Mouse (Mus musculus): ENCODE data around the gene Gpr152. TPM values are rescaled to one million over a fixed set of nuclear protein-coding genes. Genes with fewer than 3 reads are reported as not detected.
"Not testable (repeated sequence)": the region's sequence is repeated elsewhere in the genome, so short reads cannot be mapped to it uniquely, and the experiment has no call there.

The Gpr152 gene
- total RNA-seq, 2 experiments from 2014 or later: not detected

DNA sequence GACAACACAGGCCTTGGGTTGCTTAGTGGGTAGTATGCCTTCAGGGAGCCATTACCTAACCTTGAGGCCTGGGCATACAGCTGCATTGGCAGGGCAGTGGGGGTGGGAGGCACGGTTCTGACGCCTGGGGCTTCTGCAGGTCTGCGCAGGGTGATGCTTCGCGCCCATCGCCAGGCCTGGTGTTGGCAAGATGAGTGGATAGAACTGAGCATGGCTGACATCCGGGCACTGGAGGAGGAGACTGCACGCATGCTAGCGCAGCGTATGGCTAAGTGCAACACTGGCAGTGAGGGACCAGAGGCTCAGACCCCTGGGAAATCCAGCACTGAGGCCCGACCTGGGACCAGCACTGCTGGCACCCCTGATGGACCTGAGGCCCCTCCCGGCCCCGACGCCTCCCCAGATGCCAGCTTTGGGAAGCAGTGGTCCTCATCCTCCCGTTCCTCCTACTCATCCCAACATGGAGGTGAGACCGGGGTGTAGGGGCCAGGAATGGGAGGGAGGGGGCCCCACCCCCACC lies 34.9 kb upstream of the Gpr152 start:
- intact Hi-C loops (cut with DNase I): no loop called here
- DNase-seq (ENCODE audit: low spot score in 2 of 2): no peak

DNA sequence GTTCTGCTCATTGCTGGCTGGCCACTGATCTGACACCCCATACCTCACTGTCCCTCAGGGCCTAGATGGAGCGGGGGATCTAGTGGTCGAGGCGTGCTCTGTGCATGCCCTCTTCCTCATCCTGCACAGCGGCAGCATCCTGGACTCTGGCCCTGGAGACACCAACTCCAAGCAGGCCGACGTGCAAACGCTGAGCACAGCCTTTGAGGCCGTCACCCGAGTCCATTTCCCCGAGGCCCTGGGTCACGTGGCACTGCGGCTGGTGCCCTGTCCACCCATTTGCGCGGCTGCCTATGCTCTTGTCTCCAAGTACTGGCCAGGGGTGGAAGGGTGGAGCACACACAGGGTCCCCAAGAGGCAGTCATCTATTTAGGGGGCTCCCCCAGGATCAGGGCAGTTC lies 32.9 kb upstream of the Gpr152 start:
- no peak for DNase-seq (ENCODE audit: low spot score in 2 of 2)
- intact Hi-C loops (cut with DNase I): no loop called here

GRCm38 (mm10) chr19:4108535-4108934 lies 31.1 kb upstream of the Gpr152 start:
- no peak for DNase-seq (ENCODE audit: low spot score in 2 of 2)
- intact Hi-C loops (cut with DNase I): no loop called here

DNA sequence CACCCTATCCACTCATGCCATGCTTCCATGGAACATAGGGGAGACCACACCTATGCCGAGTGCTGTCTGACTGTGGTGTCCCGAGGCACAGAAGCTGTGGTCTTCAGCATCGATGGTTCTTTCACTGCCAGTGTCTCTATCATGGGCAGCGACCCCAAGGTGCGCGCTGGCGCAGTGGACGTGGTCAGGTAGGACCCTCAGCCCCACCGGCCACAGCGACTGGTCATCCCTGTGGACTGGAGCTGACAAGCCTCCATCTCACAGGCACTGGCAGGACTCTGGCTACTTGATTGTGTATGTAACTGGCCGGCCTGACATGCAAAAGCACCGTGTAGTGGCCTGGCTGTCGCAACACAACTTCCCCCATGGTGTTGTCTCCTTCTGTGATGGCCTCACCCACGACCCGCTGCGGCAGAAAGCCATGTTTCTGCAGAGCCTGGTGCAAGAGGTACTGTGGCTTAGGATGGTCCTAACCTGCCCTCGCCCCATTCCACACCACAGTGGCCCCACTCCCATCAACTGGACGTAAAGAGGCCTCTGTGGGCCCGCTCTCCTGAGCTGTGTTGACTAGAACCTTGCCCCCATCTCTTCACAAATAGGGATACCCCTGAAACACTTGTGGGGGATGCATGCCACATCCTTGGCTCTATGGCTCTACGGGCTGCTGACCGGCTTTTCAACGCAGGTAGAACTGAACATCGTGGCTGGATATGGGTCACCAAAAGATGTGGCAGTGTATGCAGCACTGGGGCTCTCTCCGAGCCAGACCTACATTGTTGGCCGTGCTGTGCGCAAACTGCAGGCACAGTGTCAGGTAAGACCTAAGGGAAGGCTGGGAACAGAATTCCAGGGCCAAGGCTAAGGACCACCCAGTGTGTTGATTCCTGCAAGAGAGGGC lies 27.3 kb upstream of the Gpr152 start:
- no peak for DNase-seq (ENCODE audit: low spot score in 2 of 2)
- intact Hi-C loops (cut with DNase I): no loop called here

DNA sequence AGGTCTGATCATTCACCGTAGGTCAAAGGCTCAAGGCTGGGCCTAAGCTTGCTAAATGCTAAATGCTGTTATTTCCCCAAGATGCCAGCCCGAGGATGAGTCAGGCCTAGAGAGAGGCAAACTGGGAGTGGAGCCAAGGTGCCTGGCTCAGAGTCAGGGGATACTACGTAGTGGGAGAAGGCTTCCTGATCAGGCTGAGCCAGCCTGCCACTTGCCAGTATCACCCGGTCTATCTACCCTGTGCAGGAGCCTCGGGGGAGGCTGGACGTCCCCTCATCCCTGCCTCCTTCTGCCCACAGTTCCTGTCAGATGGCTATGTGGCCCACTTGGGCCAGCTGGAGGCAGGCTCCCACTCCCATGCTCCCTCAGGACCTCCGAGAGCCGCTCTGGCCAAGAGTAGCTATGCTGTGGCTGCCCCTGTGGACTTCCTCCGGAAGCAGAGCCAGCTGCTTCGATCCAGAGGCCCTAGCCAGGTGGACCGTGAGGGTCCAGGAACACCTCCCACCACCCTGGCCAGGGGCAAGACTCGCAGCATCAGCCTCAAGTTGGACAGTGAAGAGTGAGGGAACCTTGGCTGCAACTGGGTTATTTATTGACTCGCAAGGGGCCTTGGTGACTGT lies 26.3 kb upstream of the Gpr152 start:
- intact Hi-C loops (cut with DNase I): no loop called here

DNA sequence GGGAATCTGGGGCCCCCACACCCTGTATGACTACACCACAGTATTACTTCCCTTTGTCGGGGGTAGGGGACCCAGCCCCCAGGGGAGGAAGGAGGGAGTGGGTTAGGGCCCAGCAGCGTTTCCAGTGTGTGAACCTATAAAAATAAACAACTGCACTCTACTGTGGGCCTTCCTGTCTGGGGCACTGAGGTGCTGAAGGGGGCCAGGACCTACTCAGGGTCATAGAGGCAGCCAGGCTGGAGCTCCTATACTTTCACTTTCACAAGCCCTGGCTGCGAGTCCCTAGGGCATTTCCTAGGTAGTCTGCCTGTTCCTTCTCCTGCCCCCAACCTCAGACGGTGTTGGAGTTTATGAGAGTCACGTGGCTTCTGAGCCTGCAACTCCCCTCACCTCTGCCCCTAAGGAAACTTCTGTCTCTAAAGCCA lies 25.8 kb upstream of the Gpr152 start:
- DNase-seq (ENCODE audit: low spot score in 2 of 2): no peak
- intact Hi-C loops (cut with DNase I): no loop called here

More for the DNA sequence above, 26.3 kb upstream of the Gpr152 start:
- DNase-seq (ENCODE audit: low spot score in 2 of 2): peak; percentile 78 to 80

DNA sequence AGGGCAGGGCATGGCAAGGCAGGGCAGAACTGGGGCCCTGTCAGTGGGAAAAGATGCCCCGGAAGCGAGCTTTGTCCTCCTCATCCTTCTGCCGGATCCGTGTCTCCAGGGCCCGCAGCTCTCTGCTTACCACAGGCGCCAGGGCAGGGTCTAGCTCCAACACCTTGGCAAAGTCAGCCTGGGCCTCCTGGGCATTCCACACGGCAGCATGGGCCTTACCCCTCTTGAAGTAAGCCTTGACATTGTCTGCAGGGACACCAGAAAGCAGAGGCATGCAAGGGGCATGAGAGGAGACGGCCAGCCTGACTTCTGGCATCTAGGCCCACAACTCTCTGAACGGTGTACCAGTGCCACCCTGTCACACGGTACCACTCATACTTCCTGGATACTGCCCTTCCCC lies 25.0 kb upstream of the Gpr152 start:
- DNase-seq (ENCODE audit: low spot score in 2 of 2): no peak
- intact Hi-C loops (cut with DNase I): no loop called here

DNA sequence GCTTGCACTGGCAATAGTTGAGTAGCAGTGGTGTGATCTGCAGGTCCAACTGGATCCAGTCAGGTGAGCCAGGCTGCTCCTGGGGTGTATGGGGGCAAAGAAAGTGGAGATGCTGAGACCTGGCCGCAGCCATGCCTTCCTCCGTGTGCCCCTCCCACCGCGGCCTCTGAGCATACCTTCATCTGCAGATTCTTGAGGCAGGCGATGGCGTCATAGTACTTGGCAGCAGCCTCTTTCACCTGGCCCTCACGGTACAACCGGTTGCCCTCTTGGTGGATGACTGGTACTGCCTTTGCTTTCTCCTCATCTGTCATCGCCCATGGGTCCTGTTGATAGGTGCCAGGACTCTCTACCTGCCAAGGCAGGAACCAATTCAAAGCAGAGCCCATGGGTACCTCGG lies 24.4 kb upstream of the Gpr152 start:
- no peak for DNase-seq (ENCODE audit: low spot score in 2 of 2)
- intact Hi-C loops (cut with DNase I): no loop called here

DNA sequence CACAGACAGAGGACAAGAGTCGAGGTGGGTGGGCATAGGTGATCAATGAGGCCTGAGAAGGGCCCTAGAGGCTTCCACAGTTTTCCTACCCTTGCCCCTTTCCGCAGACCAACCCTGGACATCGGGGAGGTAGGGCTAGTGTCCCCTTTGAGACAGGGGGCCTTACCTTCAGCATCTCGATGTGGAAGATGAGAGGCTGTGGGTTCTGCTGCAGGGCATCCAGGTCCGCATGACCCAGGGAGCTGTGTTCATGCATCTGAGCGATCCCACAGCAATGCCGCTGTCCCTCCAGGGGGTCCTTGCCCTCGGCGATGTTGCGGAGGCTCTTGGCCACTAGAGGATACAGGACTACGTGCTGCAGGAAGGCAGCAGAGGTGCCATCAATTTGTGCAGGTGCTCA lies 23.8 kb upstream of the Gpr152 start:
- DNase-seq (ENCODE audit: low spot score in 2 of 2): no peak
- intact Hi-C loops (cut with DNase I): no loop called here

GRCm38 (mm10) chr19:4117006-4117405 lies 22.6 kb upstream of the Gpr152 start:
- no peak for DNase-seq (ENCODE audit: low spot score in 2 of 2)

DNA sequence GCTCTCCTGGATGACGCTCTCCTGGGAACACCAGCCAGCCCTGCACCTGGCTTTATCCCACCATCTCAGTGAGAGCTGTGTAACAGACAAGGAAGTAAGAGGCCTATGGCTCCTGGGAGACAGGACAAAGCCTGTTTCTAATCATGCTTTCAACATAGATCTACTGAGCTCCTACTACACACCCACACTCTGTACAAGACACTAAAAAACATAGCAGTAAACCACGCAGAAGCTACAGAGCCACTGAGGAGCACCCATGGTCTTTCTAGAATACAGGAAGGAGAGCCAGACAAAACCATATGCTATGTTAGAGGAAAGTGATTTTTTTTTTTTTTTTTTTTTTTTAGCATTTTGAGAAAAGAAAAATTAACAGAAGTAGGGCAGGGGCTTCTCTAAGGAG lies 21.2 kb upstream of the Gpr152 start:
- no peak for DNase-seq (ENCODE audit: low spot score in 2 of 2)
- intact Hi-C loops (cut with DNase I): no loop called here

More at GRCm38 (mm10) chr19:4117006-4117405, 22.6 kb upstream of the Gpr152 start:
- intact Hi-C loops (cut with DNase I): no loop called here

- intact Hi-C loops (cut with DNase I): no loop called here
- no peak for DNase-seq (ENCODE audit: low spot score in 2 of 2)
Measured at GRCm38 (mm10) chr19:4119716-4120487, 19.7 kb upstream of the Gpr152 start.

GRCm38 (mm10) chr19:4120496-4120895 lies 19.1 kb upstream of the Gpr152 start:
- intact Hi-C loops (cut with DNase I): no loop called here
- DNase-seq (ENCODE audit: low spot score in 2 of 2): no peak

- intact Hi-C loops (cut with DNase I): no loop called here
- peak; percentile 96 to 98 for DNase-seq (ENCODE audit: low spot score in 2 of 2)
Measured at GRCm38 (mm10) chr19:4121097-4121805, 18.3 kb upstream of the Gpr152 start.

GRCm38 (mm10) chr19:4121896-4122295 lies 17.7 kb upstream of the Gpr152 start:
- intact Hi-C loops (cut with DNase I); DNase-seq (ENCODE audit: low spot score in 2 of 2): not testable (repeated sequence)

- no peak for DNase-seq (ENCODE audit: low spot score in 2 of 2)
- intact Hi-C loops (cut with DNase I): no loop called here
Measured at GRCm38 (mm10) chr19:4122411-4123370, 16.9 kb upstream of the Gpr152 start.

- no peak for DNase-seq (ENCODE audit: low spot score in 2 of 2)
- intact Hi-C loops (cut with DNase I): loop anchor here (2.0 kb wide), 1 partner anchor 38 kb away; the partner anchor contains the start of gene Rps6kb2
Measured at GRCm38 (mm10) chr19:4124432-4124831, 15.2 kb upstream of the Gpr152 start.

- not testable (repeated sequence) for DNase-seq (ENCODE audit: low spot score in 2 of 2)
- intact Hi-C loops (cut with DNase I): loop anchor here (2.0 to 5.0 kb wide), 3 partner anchors 38 to 107 kb away; partner anchors contain the start of genes Pold4, Ppp1ca, Rps6kb2 and Tbc1d10c
Measured at GRCm38 (mm10) chr19:4125268-4125667, 14.3 kb upstream of the Gpr152 start.
